In genomic region chr10:21659576-21660246, GRCm38 (mm10) we compare ENCODE assay signal across 16 mouse cellular contexts.
DNase-seq lines count a peak whose midpoint lies in the region; TF ChIP-seq lines count a peak whose summit lies in the region.
"Had no signal": no experiment of that assay in that cellular context is flagged by ENCODE, and none has a peak within 500 bp of the region (broad histone marks: within the 10 kb centered on the region; RNA-seq: fewer than 3 reads in every experiment).

No protein-coding gene starts in this region.

- intact Hi-C loops in left cerebral cortex, postnatal 25 days (cut with DNase I), result loop anchor here (2.0 to 5.0 kb wide), 3 partner anchors 55 to 132 kb away; no protein-coding TSS in a partner anchor

- no peaks in the 10 kb centered on the region for H3K79me2 ChIP-seq in C2C12 (ENCODE audit: control insufficient read depth, insufficient read depth)

- H3ac ChIP-seq in C2C12 (ENCODE audit: control insufficient read depth, insufficient read length, low read depth), result no peak overlapping the region

- H3K79me3 ChIP-seq in C2C12 (ENCODE audit: low read depth), result no peaks in the 10 kb centered on the region

- H3K27me3 ChIP-seq in C2C12 (ENCODE audit: control insufficient read depth, insufficient read depth, insufficient read length), result no peaks in the 10 kb centered on the region
- H3K27me3 ChIP-seq: heart, embryonic 12.5 days; hindbrain, embryonic 12.5 days; liver, embryonic 15.5 days had no signal

- no peaks in the 10 kb centered on the region for H3K36me3 ChIP-seq in C2C12 (ENCODE audit: control insufficient read depth, insufficient read depth)
- H3K36me3 ChIP-seq: heart, embryonic 12.5 days; hindbrain, embryonic 12.5 days; liver, embryonic 15.5 days had no signal

- DNase-seq in kidney, adult 9 months, result peak; percentile 52
- DNase-seq in kidney, postnatal 10 days, result no peak
- peak; percentile 9 for DNase-seq in T-cell, adult 2 months (ENCODE audit: low spot score)
- DNase-seq in left cerebral cortex, postnatal 25 days (ENCODE audit: low spot score in 2 of 2), result peak; percentile 36 to 91
- no peak for DNase-seq in cerebellum, postnatal 25 days
- DNase-seq in urinary bladder, postnatal 14 days (ENCODE audit: low spot score), result no peak
- DNase-seq: cerebellum, adult 9-10 months; gastrocnemius, postnatal 36 days; kidney, adult 11 months; lung, postnatal 4 days; midbrain, embryonic 14.5 days; thymus, postnatal 25 days had no signal

- TF ChIP-seq CTCF in C2C12 (IDR thresholded peaks at IDR 0.05; ENCODE audit: control insufficient read depth, insufficient read depth, insufficient read length), result no peak

- H3K4me3 ChIP-seq in C2C12 (ENCODE audit: insufficient read depth, poor library complexity, severe bottlenecking), result no peak overlapping the region
- H3K4me3 ChIP-seq: heart, embryonic 12.5 days; hindbrain, embryonic 12.5 days; liver, embryonic 15.5 days had no signal

TF ChIP-seq in C2C12, 6 proteins besides CTCF, POLR2A, EP300 and RAD21:
- TF ChIP-seq CEBPB (IDR thresholded peaks at IDR 0.05; ENCODE audit: low read depth), result no peak
- TF ChIP-seq MAX (IDR thresholded peaks at IDR 0.05), result peak; percentile 44
- TF ChIP-seq USF1 (IDR thresholded peaks at IDR 0.05; ENCODE audit: low read depth), result peak; percentile 17
- TF ChIP-seq MYOD1 (IDR thresholded peaks at IDR 0.05; ENCODE audit: control insufficient read depth, insufficient read length, low read depth), result peak; percentile 62
TF ChIP-seq in C2C12: peak in this region for 3.

Comparison
In these comparisons a context has a peak if more than half of its experiments do, and no peak if none do; other contexts are left out.
1. DNase-seq: peak in kidney, adult 9 months (single experiment), T-cell, adult 2 months (single experiment) and left cerebral cortex, postnatal 25 days (2 of 2); none in kidney, postnatal 10 days (single experiment), cerebellum, postnatal 25 days (0 of 2) and urinary bladder, postnatal 14 days (single experiment).